25 mouse cellular contexts compared by ENCODE assay signal in the genomic region with DNA sequence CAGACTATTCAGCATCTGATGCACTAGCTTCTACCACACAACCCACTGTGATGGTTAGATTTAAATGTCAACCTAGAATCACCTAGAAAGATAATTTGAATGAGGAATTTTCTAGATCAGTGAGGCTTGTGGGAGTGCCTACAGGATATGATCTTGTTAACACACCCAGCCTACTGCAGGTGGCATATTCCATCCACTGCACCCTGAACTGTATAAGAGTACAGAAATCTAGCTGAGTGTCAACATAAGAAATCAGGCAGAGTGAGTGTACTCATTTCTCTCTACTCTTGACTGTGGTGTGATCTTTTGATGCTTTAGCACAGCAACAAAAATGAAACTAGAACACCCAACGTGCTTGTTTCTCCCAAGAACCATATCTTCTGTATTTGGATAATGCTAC. TPM values are rescaled to one million over a fixed set of nuclear protein-coding genes. Genes with fewer than 3 reads are reported as not detected.
A peak's percentile ranks its signal among the peaks of the same experiment; 100 is the strongest.
DNase-seq lines count a peak whose midpoint lies in the region; ATAC-seq and TF ChIP-seq lines count a peak whose summit lies in the region.
"Had no signal": no experiment of that assay in that cellular context is flagged by ENCODE, and none has a peak within 500 bp of the region (broad histone marks: within the 10 kb centered on the region; RNA-seq: fewer than 3 reads in every experiment).

No protein-coding gene starts in this region.

- ATAC-seq in inflammation-experienced regulatory T-cells, adult 6 months = peak; percentile 28
- ATAC-seq in intestine, postnatal 0 days = peak; percentile 46; the same call in 1 of the 2 replicates
- ATAC-seq: forebrain, embryonic 15.5 days had no signal

- WGBS in intestine, postnatal 0 days = 68% methylated on average over 1 of the region's 1 CpGs

- H3K4me2 ChIP-seq in intestine, postnatal 0 days (replicated peaks; ENCODE audit: low read depth) = peak overlapping the region; percentile 17; the same call in 1 of the 2 replicates
- H3K4me2 ChIP-seq: embryonic facial prominence, embryonic 13.5 days; forebrain, embryonic 12.5 days; forebrain, embryonic 15.5 days; heart, embryonic 11.5 days; hindbrain, embryonic 12.5 days; hindbrain, embryonic 15.5 days had no signal

- H3K27ac ChIP-seq in intestine, postnatal 0 days (ENCODE audit: low read depth, low read length) = peak overlapping the region; percentile 9; the same call in 1 of the 2 replicates
- H3K27ac ChIP-seq: embryonic facial prominence, embryonic 10.5 days; embryonic facial prominence, embryonic 13.5 days; forebrain, embryonic 12.5 days; forebrain, embryonic 15.5 days; hindbrain, embryonic 12.5 days; hindbrain, embryonic 15.5 days had no signal

- H3K9me3 ChIP-seq in intestine, postnatal 0 days (ENCODE audit: control insufficient read depth) = no peaks in the 10 kb centered on the region
- H3K9me3 ChIP-seq: embryonic facial prominence, embryonic 10.5 days; embryonic facial prominence, embryonic 13.5 days; forebrain, embryonic 12.5 days; forebrain, embryonic 15.5 days; hindbrain, embryonic 12.5 days; hindbrain, embryonic 15.5 days had no signal

- no peaks in the 10 kb centered on the region for H3K36me3 ChIP-seq in intestine, postnatal 0 days (ENCODE audit: control insufficient read depth, insufficient read depth)
- H3K36me3 ChIP-seq: embryonic facial prominence, embryonic 10.5 days; embryonic facial prominence, embryonic 13.5 days; forebrain, embryonic 12.5 days; forebrain, embryonic 15.5 days; hindbrain, embryonic 12.5 days; hindbrain, embryonic 15.5 days had no signal

- no peak overlapping the region for H3K9ac ChIP-seq in intestine, postnatal 0 days (ENCODE audit: low read depth, low read length)
- H3K9ac ChIP-seq: embryonic facial prominence, embryonic 13.5 days; forebrain, embryonic 12.5 days; forebrain, embryonic 15.5 days; hindbrain, embryonic 12.5 days; hindbrain, embryonic 15.5 days had no signal

- 0 out of 2 replicates have a peak, but pooled peaks cover 5% of the 10 kb centered on the region for H3K4me1 ChIP-seq in intestine, postnatal 0 days (replicated peaks; ENCODE audit: control insufficient read depth, insufficient read depth, low read length)
- H3K4me1 ChIP-seq: embryonic facial prominence, embryonic 10.5 days; embryonic facial prominence, embryonic 13.5 days; forebrain, embryonic 12.5 days; forebrain, embryonic 15.5 days; hindbrain, embryonic 12.5 days had no signal

- H3K27me3 ChIP-seq in intestine, postnatal 0 days (replicated peaks; ENCODE audit: control insufficient read depth, insufficient read depth, low read length) = no peaks in the 10 kb centered on the region
- H3K27me3 ChIP-seq: embryonic facial prominence, embryonic 13.5 days; forebrain, embryonic 12.5 days; forebrain, embryonic 15.5 days; hindbrain, embryonic 12.5 days; hindbrain, embryonic 15.5 days had no signal

- no peak overlapping the region for H3K4me3 ChIP-seq in intestine, postnatal 0 days (ENCODE audit: low read depth, low read length)
- H3K4me3 ChIP-seq: embryonic facial prominence, embryonic 10.5 days; embryonic facial prominence, embryonic 13.5 days; erythroblast, embryonic 14.5 days; forebrain, embryonic 12.5 days; forebrain, embryonic 15.5 days; hindbrain, embryonic 12.5 days; hindbrain, embryonic 15.5 days had no signal

- peak; percentile 21 for DNase-seq in thymus, postnatal 0 days (ENCODE audit: low spot score)
- no peak for DNase-seq in thymus, postnatal 10 days (ENCODE audit: low spot score in 2 of 2)
- no peak for DNase-seq in adrenal gland, adult 18-20 months (ENCODE audit: low spot score in 2 of 2)
- no peak for DNase-seq in ovary, postnatal 14 days (ENCODE audit: low spot score)
- no peak for DNase-seq in heart, adult 18-20 months
- DNase-seq: adrenal gland, adult 2 months; adrenal gland, postnatal 25 days; B cell, adult 2 months; cerebellum, adult 11-12 months; cerebellum, adult 8-10 months; cerebellum, postnatal 10 days; cerebellum, postnatal 36 days; embryo, embryonic 11 days; gastrocnemius, postnatal 10 days; gastrocnemius, postnatal 36 days had no signal

- TF ChIP-seq CTCF in intestine, postnatal 0 days (IDR thresholded peaks at IDR 0.05; ENCODE audit: low read depth) = peak; percentile 43

RNA-seq across cellular contexts. Expression of gene Tbc1d5, which starts 6.8 kb away (rescaled TPM):
- 4.8 and 4.9 TPM in 2 replicates for polyA plus RNA-seq in thymus, postnatal 0 days (2015; fragmentation: Nextera tagmentation; extraction: Ambion mirVana)
- 10 to 100 TPM; 15.2 to 25.7 (median 23.3) TPM for polyA plus RNA-seq in inflammation-experienced regulatory T-cells, adult 6 months (2017; shearing (Covaris generic))
- 4.6 and 5.6 TPM in 2 replicates for polyA plus RNA-seq in intestine, postnatal 0 days (2015; fragmentation: Nextera tagmentation; extraction: Ambion mirVana)
- total RNA-seq in adrenal gland, adult 18-20 months (2021) = 10 to 100 TPM; 19.8 to 22.0 TPM
- 10 to 100 TPM; 14.5 to 18.6 TPM for total RNA-seq in heart, adult 18-20 months (2021)
